Mouse (Mus musculus) heart, postnatal 0 days (tissue): Measurements from ENCODE around the gene Ptms. TPM values are rescaled to one million over a fixed set of nuclear protein-coding genes. Genes with fewer than 3 reads are reported as not detected.

Source experiments
- ATAC-seq: fragments of 200-750 bp; cut with Nextera tagmentation; 2 replicates; pipeline ENCODE4 v1.8.0; 2017; ENCODE audit warnings: low read depth, moderate number of reproducible peaks, moderate library complexity; ENCODE audit not compliant: insufficient read depth
- DNase-seq: peaks from one replicate; pipeline ENCODE4 v3.0.0-alpha.2; 2016; ENCODE audit warnings: low spot score
- H3K27ac ChIP-seq: fragments of 300-500 bp; sonication (generic); 2 replicates; pipeline ENCODE4 v1.5.1; 2014; ENCODE audit warnings: low read depth, mild to moderate bottlenecking
- H3K27me3 ChIP-seq: fragments of 300-500 bp; sonication (generic); 2 replicates; pipeline ENCODE4 v1.6.1; 2014; ENCODE audit warnings: low read length, mixed read lengths; ENCODE audit not compliant: control insufficient read depth, insufficient read depth
- H3K36me3 ChIP-seq: fragments of 300-500 bp; sonication (generic); replicated peaks from 2 replicates; pipeline ENCODE4 v1.6.1; 2014; ENCODE audit warnings: low read length, mixed read lengths; ENCODE audit not compliant: control insufficient read depth, insufficient read depth
- H3K4me1 ChIP-seq: fragments of 300-500 bp; sonication (generic); 2 replicates; pipeline ENCODE4 v1.6.1; 2014; ENCODE audit warnings: antibody characterized with exemption; ENCODE audit not compliant: control insufficient read depth, insufficient read depth
- H3K4me2 ChIP-seq: fragments of 300-500 bp; sonication (generic); 2 replicates; pipeline ENCODE4 v1.6.1; 2014; ENCODE audit warnings: low read depth, mild to moderate bottlenecking, low read length, moderate library complexity
- H3K4me3 ChIP-seq: fragments of 300-500 bp; sonication (generic); 2 replicates; pipeline ENCODE4 v1.5.1; 2014; ENCODE audit warnings: low read depth, low read length
- H3K9ac ChIP-seq: fragments of 300-500 bp; sonication (generic); replicated peaks from 2 replicates; pipeline ENCODE4 v1.6.1; 2014; ENCODE audit warnings: low read depth, low read length, mixed read lengths
- H3K9me3 ChIP-seq: fragments of 300-500 bp; sonication (generic); replicated peaks from 2 replicates; pipeline ENCODE4 v1.6.1; 2016; ENCODE audit warnings: low read length; ENCODE audit not compliant: control insufficient read depth
- CTCF ChIP-seq: IDR thresholded peaks from 2 replicates; pipeline ENCODE4 v1.5.1; 2016; ENCODE audit warnings: antibody characterized with exemption, control low read depth, low read depth
- EP300 ChIP-seq: IDR thresholded peaks from 2 replicates; pipeline ENCODE4 v1.6.1; 2016; ENCODE audit warnings: antibody characterized with exemption, low read depth
- WGBS: fragments of 180-500 bp; shearing (Covaris S2); extraction: QIAGEN DNeasy Blood & Tissue Kit; methylation state at CpG from one replicate; pipeline ENCODE4 v1.1.7; 2014; 5-methylcytosine and 5-hydroxymethylcytosine counted together
- polyA plus RNA-seq: library from polyadenylated mRNA; unstranded; fragments of >200 nt; fragmentation: Nextera tagmentation; extraction: Ambion mirVana; gene quantifications from 2 replicates; pipeline ENCODE4 v1.2.1, GENCODE M21; 2015
- total RNA-seq: library from RNA; depleted of rRNA; stranded (reverse); fragments of >200 nt; gene quantifications from 2 replicates; pipeline ENCODE4 v1.2.3, GENCODE M21; 2014; ENCODE audit warnings: low replicate concordance

Gene Ptms
- total and polyA plus RNA-seq, 2 experiments from 2014 or later: 221 to 323 TPM

- DNase-seq (no peak), ATAC-seq (no peak)
- WGBS: 88% methylated on average over 3 of the region's 3 CpGs
- no peak overlapping the region for H3K27ac ChIP-seq
- peaks cover 47% of the 10 kb centered on the region for H3K36me3 ChIP-seq
- H3K4me2 ChIP-seq: no peak overlapping the region
- H3K4me1 ChIP-seq: peaks cover 12% of the 10 kb centered on the region
- TF ChIP-seq EP300 (no peak), CTCF (no peak)
- H3K9ac ChIP-seq: no peak overlapping the region
- H3K27me3 ChIP-seq: no peaks in the 10 kb centered on the region
- no peak overlapping the region for H3K4me3 ChIP-seq
- no peaks in the 10 kb centered on the region for H3K9me3 ChIP-seq
Measured at GRCm38 (mm10) chr6:124933127-124933526, 13.2 kb upstream of the Ptms start.

- Histone ChIP-seq H3K9ac (peak overlapping the region; percentile 80), H3K27me3 (no peaks in the 10 kb centered on the region), H3K4me3 (peak overlapping the region; percentile 91), H3K27ac (peak overlapping the region; percentile 96), H3K4me2 (peak overlapping the region; percentile 75), H3K4me1 (peaks cover 12% of the 10 kb centered on the region), H3K9me3 (no peaks in the 10 kb centered on the region), H3K36me3 (peaks cover 40% of the 10 kb centered on the region)
- no peak for ATAC-seq
- no peak for TF ChIP-seq EP300
- no peak for TF ChIP-seq CTCF
- no peak for DNase-seq
- WGBS: 31% methylated on average over 12 of the region's 12 CpGs
Measured at GRCm38 (mm10) chr6:124932314-124932695, 12.4 kb upstream of the Ptms start.

DNA sequence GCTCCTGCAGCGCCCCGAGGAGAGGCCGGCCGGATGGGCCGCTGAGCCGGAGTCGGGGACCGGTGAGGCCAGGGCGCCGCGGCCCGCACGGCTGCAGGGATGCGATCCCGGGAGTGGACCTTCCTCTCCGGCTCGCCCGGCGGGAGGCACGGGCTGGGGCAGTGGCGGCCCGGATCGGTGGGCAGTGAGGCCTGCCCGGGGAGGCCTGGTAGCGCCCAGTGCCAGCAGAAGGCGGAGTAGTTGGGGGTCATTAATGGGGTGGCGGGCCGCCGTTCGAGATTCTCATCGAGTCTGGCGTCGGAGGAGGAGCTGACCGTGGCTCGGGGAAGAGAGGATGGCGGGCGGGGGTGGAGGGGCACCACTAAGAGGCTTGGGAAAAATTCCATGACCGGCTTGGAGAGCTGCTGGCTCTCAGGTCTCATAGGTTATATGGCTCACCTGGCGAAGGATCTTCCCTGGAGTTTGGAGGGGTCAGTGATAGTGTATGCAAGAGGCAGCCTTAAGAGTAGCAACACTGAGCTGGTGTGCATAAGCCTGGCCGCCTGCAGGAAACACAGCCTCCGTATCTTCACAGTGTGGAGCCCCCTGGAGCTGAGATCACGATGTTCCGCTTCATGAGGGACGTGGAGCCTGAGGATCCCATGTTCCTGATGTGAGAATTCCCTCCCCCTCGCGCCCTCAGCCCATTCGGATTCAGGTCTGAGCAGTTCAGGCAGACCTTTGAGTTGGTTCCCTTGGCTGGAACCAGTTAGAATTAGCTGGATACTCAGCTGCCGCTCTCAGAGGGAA, 11.8 kb upstream of the Ptms start:
- Histone ChIP-seq H3K4me1 (peaks cover 12% of the 10 kb centered on the region), H3K9me3 (no peaks in the 10 kb centered on the region), H3K4me3 (peak overlapping the region; percentile 91), H3K27me3 (no peaks in the 10 kb centered on the region), H3K27ac (peak overlapping the region; percentile 96), H3K4me2 (peak overlapping the region; percentile 75), H3K9ac (peak overlapping the region; percentile 80), H3K36me3 (peaks cover 38% of the 10 kb centered on the region)
- DNase-seq (peak; percentile 67), ATAC-seq (no peak)
- TF ChIP-seq EP300 (no peak), CTCF (peak; percentile 42)
- 1% methylated on average over 46 of the region's 48 CpGs for WGBS

DNA sequence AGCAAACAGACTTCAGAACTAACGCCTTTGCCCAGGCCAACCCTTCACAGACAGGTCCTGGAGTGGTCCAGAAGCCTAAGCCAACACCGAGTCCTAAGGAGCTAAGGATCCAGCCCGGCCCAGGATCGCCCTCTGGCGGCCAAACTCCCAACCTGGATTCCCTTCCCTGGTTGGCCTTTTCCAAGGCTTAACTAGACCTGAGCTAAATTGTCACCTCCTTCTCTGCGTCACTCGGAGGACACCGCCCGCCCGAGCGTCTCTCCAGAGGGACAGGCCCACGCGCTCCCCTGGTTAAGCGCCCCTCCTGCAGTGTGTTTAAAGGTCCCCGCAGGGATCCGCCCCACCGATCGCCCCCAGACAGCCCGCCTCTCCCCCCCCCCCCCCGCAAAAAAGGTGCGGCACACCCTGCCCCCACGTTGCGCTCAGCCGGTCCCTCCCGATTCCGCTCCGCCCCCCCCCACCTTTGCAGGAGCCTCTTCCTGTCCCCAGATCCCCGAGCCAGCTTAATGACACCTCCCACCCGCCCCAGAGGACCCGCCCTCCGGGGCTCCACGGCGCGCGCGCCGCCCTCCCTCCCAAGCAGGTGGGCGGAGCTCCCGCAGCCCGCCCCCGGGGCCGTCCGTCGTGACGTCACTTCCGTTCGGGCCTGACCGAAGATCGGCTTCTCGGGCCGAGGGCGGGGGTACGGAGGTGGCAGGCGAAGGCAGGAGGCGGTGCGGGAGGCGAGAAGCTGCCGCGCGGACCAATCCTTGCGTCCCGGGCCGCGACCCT, 11.0 kb upstream of the Ptms start, which contains the start of gene Mlf2:
Gene Mlf2 (plus strand): TSS at position 633 of the 771 bp plus-strand sequence.
- Histone ChIP-seq H3K27ac (peak within 1 kb of the TSS; percentile 96), H3K36me3 (peaks cover 30% of the 10 kb centered on the region), H3K9ac (peak within 1 kb of the TSS; percentile 80), H3K27me3 (no peaks in the 10 kb centered on the region), H3K4me2 (peak within 1 kb of the TSS; percentile 75), H3K4me1 (peaks cover 15% of the 10 kb centered on the region), H3K4me3 (peak within 1 kb of the TSS; percentile 91), H3K9me3 (no peaks in the 10 kb centered on the region)
- DNase-seq (peak; percentile 99), ATAC-seq (peak; percentile 91)
- under 1% methylated on average over 53 of the region's 64 CpGs for WGBS
- TF ChIP-seq CTCF (peak; percentile 99), EP300 (peak; percentile 12; the same call in 1 of the 2 replicates)

DNA sequence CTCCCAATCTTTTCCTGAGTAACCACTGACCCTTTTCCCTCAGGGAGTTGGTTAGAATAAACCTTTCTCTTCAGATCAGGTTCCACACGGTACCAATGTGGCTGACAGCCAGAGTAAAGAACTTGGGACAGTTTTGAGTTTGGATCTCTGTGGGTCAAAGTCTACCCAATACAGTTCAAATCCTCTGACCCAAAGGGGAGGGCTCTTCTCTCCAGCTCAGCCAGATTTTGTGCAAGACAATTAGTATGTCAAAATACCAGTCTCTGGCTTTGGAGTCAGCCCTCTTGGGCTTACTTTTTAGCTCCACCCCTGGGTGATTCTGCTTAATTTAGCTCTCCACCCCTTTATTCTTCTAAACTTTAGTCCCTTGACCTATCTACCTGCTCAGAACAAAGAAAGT, 10.3 kb upstream of the Ptms start:
- 0 out of 2 replicates have a peak overlapping the region, but pooled peaks have one; percentile 26 for H3K9ac ChIP-seq
- peaks cover 23% of the 10 kb centered on the region for H3K36me3 ChIP-seq
- no peak for ATAC-seq
- H3K27ac ChIP-seq: peak overlapping the region; percentile 96
- no peaks in the 10 kb centered on the region for H3K9me3 ChIP-seq
- peaks cover 22% of the 10 kb centered on the region for H3K4me1 ChIP-seq
- no peak for TF ChIP-seq CTCF
- no peak for TF ChIP-seq EP300
- no peaks in the 10 kb centered on the region for H3K27me3 ChIP-seq
- H3K4me3 ChIP-seq: 0 out of 2 replicates have a peak overlapping the region, but pooled peaks have one; percentile 91
- no peak for DNase-seq
- WGBS: 60% methylated on average over 1 of the region's 1 CpGs
- peak overlapping the region; percentile 75; the same call in 1 of the 2 replicates for H3K4me2 ChIP-seq
